Mouse (Mus musculus) embryo, embryonic 11.5 days (tissue): Measurements from ENCODE around the gene Nol7.

Experiments used
- DNase-seq: peaks from one replicate; pipeline ENCODE4 v3.0.0-alpha.2; 2012; ENCODE audit warnings: low read depth, low spot score

Gene Nol7

GRCm38 (mm10) chr13:43398297-43399080, at the start of gene Nol7:
TSS of gene Nol7 (plus strand) at chr13:43398390.
- peak; percentile 91 for DNase-seq

DNA sequence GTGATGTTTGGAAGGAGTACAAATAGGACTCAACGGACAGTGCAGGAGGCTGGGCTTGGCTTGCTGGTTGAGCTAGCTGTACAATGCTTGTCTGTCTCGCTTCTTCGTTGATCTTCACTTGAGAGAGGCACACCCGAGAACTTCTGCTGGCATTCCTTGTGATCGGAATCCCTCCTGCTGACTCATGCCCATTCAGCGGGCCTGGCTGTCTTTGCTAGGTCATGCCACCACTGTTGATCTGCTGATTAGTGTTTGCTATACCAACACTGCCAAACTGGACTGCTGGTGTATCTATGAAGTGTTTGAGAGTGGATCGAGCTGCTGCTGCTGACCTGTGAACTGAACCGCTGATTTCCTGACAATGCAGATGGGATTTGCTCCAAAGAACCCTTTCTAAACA, 48.8 kb upstream of the Nol7 start:
- DNase-seq: no peak

- DNase-seq: no peak
Observed at GRCm38 (mm10) chr13:43350489-43351169, 47.6 kb upstream of the Nol7 start.

DNA sequence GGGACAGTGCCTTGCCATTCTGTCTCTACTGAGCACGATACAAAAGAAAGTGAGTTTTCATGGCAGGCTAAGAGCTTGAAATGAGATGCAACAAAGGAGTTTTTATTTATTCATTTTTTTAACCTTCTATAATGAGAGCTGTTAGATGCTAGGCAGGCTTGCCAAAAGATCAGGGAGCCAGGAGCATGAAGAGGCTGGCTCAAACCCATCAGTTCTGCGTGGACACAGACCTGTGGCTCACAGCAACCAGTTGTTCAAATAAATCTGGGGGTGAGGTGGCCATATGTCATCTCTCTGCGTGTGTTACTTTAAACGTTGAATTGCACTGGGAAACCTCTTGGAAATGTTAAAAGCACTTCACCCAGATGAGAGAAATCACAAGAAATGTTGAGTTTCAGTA, 44.8 kb upstream of the Nol7 start:
- no peak for DNase-seq

DNA sequence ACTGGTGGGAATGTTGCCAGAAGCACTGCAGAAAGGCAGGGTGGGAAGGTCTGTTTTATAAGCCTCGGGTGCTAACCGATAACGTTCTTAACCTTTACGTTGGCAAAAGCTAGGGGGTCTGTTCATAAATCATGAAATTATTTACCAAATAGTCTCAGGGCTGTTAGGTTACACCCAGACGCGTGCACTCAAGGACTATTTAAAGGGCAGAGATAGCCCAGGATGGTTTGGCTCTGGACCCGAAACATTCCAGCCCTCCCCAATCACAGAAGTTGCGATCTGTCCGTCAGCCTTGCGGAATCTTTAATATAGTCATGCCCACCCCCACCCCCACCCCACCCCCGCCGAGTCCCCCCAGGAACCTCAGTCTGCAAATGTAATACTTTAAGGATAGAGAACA, 43.8 kb upstream of the Nol7 start:
- no peak for DNase-seq

DNA sequence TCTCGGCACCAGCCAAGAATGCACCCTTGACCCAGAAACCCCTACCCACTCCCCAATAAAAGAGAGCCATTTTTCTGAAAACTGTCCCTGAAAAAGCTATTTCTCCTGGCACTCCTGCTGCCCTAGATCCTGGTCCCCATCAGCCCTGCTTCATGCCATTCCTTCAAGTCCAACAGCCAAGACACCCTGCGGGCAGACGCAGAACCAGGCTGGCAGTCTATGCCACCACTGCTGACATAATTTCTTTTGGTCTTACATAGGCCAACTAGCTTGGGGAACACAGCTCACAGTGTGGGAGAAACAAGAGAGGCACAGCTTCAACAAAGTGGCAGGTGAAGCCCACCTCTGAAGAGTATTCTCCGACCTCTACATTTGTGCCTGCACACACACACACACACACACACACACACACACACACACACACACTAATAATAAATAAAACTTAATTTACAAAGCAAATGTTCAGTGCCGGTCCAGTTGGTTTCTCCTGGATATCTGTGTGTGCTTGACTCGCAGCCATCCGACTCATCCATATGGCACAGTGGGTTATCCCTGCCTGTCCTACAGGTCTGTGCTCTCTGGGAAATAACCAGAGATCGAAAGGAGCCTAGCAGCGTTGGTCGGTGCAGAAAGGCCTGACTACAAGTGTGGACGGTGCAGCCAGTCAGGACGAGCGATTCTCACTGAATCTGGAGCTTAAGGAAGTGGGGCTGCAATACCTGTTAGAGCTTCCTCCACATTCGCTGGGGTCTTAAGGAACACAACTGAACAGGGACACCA, 41.7 kb upstream of the Nol7 start:
- no peak for DNase-seq

- no peak for DNase-seq
Observed at GRCm38 (mm10) chr13:43360534-43360933, 37.7 kb upstream of the Nol7 start.

DNA sequence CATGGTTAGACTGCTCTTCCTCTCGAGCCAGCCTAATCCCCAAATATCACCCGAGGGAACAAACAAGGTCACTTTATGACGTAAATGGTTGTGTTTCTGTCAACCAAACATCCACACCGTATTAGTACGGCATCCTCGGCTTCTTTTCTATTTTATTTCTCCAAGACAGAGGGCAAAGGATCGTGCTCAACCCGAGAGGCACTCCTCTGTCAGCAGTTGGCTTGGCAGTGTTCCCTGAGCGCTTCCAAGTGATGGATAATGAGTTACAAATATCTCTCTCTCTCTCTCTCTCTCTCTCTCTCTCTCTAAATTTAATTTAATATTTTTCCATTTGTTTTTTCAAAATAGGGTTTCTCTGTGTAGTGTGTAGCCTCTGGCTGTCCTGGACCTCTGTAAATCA, 35.8 kb upstream of the Nol7 start:
- no peak for DNase-seq

DNA sequence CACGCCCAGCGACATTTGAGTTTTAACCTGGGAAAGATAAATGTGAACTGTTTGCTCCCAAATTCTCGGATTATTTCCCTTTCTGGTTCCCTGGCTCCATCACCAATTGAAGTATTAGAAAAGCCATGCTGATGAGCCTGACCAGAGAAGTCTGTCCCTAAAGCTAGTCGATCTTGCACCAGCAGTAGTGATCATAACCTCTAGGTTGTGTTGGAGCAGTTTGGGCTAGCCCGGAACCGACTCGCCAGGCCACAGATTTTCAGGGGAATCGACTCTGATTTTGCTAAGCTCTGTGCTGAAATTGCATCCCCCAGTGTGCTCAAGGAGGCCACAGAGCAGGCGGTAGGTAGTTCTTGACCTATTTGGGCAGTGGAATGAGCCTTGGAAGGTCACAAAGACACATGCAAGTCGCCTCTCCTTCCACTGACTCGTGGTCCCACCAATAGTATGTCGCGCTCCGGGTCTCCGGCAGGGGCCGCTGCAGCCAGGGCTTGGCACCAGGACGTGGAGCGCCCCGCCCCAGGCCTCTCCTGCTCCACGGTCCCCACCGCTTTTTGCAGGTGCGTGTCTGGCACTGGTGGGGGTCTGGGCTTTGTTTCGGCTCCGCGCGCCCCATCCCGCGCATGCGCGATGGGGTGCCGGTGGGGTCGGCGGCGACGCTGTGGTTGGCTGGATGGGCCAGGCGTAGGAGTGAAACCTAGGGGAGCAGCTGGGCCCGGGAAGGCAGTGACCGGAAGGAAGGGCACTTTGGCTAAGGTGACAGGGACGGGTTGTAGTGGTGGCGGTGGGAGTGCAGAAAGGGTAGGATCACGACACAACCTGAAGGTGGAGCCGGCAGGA, 33.0 kb upstream of the Nol7 start, which contains the start of gene Sirt5:
Sirt5 (plus strand) TSS at position 512 of the 840 bp plus-strand sequence.
- DNase-seq: peak; percentile 90

- DNase-seq: no peak
Observed at GRCm38 (mm10) chr13:43365825-43366184, 32.4 kb upstream of the Nol7 start.

- DNase-seq: no peak
Observed at GRCm38 (mm10) chr13:43370063-43370462, 28.1 kb upstream of the Nol7 start.

DNA sequence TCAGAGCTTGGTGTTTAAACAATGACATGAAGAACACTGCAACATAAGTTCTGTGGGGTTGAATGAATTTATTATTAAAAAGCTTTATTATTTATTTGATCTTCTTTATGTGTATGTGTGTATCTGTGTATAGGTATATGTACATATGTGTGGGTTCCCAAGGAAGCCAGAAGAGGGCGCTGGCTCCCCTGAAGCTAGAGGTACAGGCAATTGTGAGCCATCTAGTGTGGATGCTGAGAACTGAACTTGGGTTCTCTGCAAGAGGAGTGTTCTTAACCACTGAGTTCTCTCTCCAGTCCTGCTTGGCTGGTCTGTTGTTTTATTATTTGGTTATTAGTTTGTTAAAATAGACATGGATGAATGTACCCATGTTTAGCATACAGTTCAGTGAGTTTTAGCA, 25.3 kb upstream of the Nol7 start:
- no peak for DNase-seq

GRCm38 (mm10) chr13:43374205-43374604, 24.0 kb upstream of the Nol7 start:
- DNase-seq: no peak

GRCm38 (mm10) chr13:43374918-43375432, 23.2 kb upstream of the Nol7 start:
- no peak for DNase-seq

DNA sequence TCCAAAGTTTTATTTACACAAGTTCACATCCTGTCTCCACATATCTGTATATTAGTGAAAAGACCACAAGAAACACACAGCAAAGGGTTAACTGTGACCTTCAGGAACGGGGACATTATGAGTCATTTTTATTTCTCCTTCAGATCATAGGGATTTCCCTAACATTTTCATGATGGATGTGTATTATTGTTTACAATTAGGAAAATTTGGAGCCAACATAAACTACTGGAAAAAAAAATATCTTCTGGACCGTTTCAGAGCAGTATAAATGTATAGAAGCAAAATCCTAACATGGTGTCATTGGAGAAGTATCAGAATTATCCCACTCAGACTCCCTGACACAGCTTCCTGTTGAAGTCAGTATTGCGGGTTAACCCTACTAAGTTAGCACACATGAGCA, 18.2 kb upstream of the Nol7 start:
- no peak for DNase-seq

GRCm38 (mm10) chr13:43385321-43385720, 12.9 kb upstream of the Nol7 start:
- DNase-seq: no peak

GRCm38 (mm10) chr13:43397700-43398296, 392 bp upstream of the Nol7 start:
- DNase-seq: no peak

GRCm38 (mm10) chr13:43399576-43399975, 1.4 kb downstream of the Nol7 start:
- no peak for DNase-seq

GRCm38 (mm10) chr13:43412311-43412710, 14.1 kb downstream of the Nol7 start:
- DNase-seq: no peak

DNA sequence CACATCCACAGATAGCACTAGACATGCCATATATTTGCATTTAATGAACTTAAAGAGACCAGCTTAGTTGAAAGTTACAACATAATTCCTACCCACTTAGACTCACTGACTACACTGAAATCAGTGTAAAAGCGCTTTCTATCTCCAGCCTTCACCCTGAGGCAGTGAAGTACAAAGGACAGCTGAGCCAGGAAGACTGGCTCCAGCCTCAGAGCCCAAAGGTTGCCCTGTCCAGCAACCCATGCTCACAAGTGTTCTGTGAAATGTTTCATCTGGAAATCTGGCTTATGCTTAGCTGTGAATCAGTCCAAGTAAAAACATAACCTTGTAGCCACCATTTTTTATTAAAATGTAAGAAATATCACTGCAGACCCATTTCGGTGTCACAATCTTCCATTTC, 15.4 kb downstream of the Nol7 start:
- DNase-seq: no peak

- DNase-seq: no peak
Observed at GRCm38 (mm10) chr13:43415249-43415648, 17.1 kb downstream of the Nol7 start.
